ENCODE assay signal across 8 mouse cellular contexts in the genomic region with DNA sequence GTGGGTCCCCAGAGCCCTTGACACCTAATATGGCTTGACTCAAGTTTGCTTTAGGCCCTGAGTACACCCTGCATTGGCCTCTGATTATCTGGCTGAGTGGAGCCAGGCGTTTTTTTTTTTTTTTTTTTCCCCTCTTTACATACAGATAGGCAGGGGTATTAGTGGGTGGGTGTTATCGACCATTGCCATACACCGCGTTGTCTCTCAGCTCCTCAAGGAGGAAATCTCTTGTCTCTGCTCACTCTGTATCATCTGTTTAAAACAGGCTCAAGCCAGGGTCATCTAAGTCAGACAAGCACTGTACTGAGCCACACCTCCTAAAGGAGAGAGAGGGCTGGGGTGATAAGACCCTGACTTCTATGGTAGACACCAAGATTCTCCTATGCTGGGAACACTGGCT. TPM values are rescaled to one million over a fixed set of nuclear protein-coding genes. Genes with fewer than 3 reads are reported as not detected.
DNase-seq lines count a peak whose midpoint lies in the region; ATAC-seq and TF ChIP-seq lines count a peak whose summit lies in the region.

No protein-coding gene starts in this region.

- no peak overlapping the region for H3K27ac ChIP-seq in lung, embryonic 14.5 days (ENCODE audit: low read depth)
- H3K27ac ChIP-seq in liver, embryonic 15.5 days (replicated peaks), result peak overlapping the region; percentile 93

- 72% methylated on average over 4 of the region's 4 CpGs for WGBS in lung, embryonic 14.5 days
- 22% methylated on average over 4 of the region's 4 CpGs for WGBS in liver, embryonic 15.5 days (ENCODE audit: insufficient replicate concordance)

- peak overlapping the region; percentile 82 for H3K4me2 ChIP-seq in lung, embryonic 14.5 days
- H3K4me2 ChIP-seq in liver, embryonic 15.5 days, result peak overlapping the region; percentile 82

- no peaks in the 10 kb centered on the region for H3K27me3 ChIP-seq in lung, embryonic 14.5 days (ENCODE audit: insufficient read depth, low read length)
- H3K27me3 ChIP-seq in erythroblast, embryonic 14.5 days (ENCODE audit: control insufficient read depth), result no peaks in the 10 kb centered on the region
- no peaks in the 10 kb centered on the region for H3K27me3 ChIP-seq in liver, embryonic 15.5 days

- peak overlapping the region; percentile 68 for H3K4me3 ChIP-seq in lung, embryonic 14.5 days (ENCODE audit: low read depth, low read length)
- H3K4me3 ChIP-seq in erythroblast, embryonic 14.5 days (replicated peaks), result peak overlapping the region; percentile 75
- H3K4me3 ChIP-seq in liver, embryonic 15.5 days (replicated peaks), result peak overlapping the region; percentile 75

- peak overlapping the region; percentile 77 for H3K9ac ChIP-seq in lung, embryonic 14.5 days
- H3K9ac ChIP-seq in liver, embryonic 15.5 days, result peak overlapping the region; percentile 84

- peaks cover 52% of the 10 kb centered on the region for H3K36me3 ChIP-seq in lung, embryonic 14.5 days (ENCODE audit: insufficient read depth)
- H3K36me3 ChIP-seq in erythroblast, embryonic 14.5 days (ENCODE audit: control insufficient read depth), result peaks cover 93% of the 10 kb centered on the region
- peaks cover 77% of the 10 kb centered on the region for H3K36me3 ChIP-seq in liver, embryonic 15.5 days (replicated peaks)

- intact Hi-C loops in left cerebral cortex, postnatal 10 days (cut with DNase I), result loop anchor here (10.0 kb wide), 1 partner anchor 217 kb away; no protein-coding TSS in a partner anchor

- TF ChIP-seq CTCF in lung, embryonic 14.5 days (IDR thresholded peaks at IDR 0.05; ENCODE audit: low read depth), result no peak

- H3K4me1 ChIP-seq in lung, embryonic 14.5 days (ENCODE audit: insufficient read depth), result peaks cover 7% of the 10 kb centered on the region
- H3K4me1 ChIP-seq in erythroblast, embryonic 14.5 days (ENCODE audit: control insufficient read depth), result peaks cover 73% of the 10 kb centered on the region
- H3K4me1 ChIP-seq in liver, embryonic 15.5 days (replicated peaks), result peaks cover 73% of the 10 kb centered on the region

- no peaks in the 10 kb centered on the region for H3K9me3 ChIP-seq in lung, embryonic 14.5 days (ENCODE audit: low read depth, low read length)
- H3K9me3 ChIP-seq in erythroblast, embryonic 14.5 days (ENCODE audit: control insufficient read depth, low read length), result no peaks in the 10 kb centered on the region
- H3K9me3 ChIP-seq in liver, embryonic 15.5 days (replicated peaks), result no peaks in the 10 kb centered on the region

- ATAC-seq in lung, embryonic 14.5 days (ENCODE audit: insufficient read depth), result no peak; the same call in 1 of the 2 replicates
- ATAC-seq in liver, embryonic 15.5 days (ENCODE audit: insufficient read depth), result peak; percentile 78

- no peak for DNase-seq in lung, embryonic 14.5 days
- no peak for DNase-seq in lung, postnatal 36 days
- DNase-seq in c-Kit-positive CD71-positive TER-119-positive erythroid progenitor cells, embryonic 14.5 days (ENCODE audit: low spot score), result peak; percentile 89
- no peak for DNase-seq in layer of hippocampus, adult 8-10 months (ENCODE audit: low spot score in 2 of 2)
- DNase-seq in lung, adult 18-20 months, result no peak
- DNase-seq in left cerebral cortex, postnatal 10 days (ENCODE audit: extremely low spot score in 1 of 2, low spot score in 2 of 2), result no peak

RNA-seq across cellular contexts. Expression of gene Tmem14c, which starts 1.7 kb away (rescaled TPM):
- 224 and 229 TPM in 2 replicates for polyA plus RNA-seq in lung, embryonic 14.5 days (2014; fragmentation: Nextera tagmentation; extraction: Ambion mirVana)
- 128 and 145 TPM in 2 replicates for polyA plus RNA-seq in erythroblast, embryonic 14.5 days (2012)
- 670 and 685 TPM in 2 replicates for polyA plus RNA-seq in liver, embryonic 15.5 days (2015; fragmentation: Nextera tagmentation; extraction: Ambion mirVana)
- 10 to 100 TPM; 54.6 to 60.5 (median 56.5) TPM for total RNA-seq in layer of hippocampus, adult 8-10 months (2022)
- 10 to 100 TPM; 65.1 to 67.8 TPM for total RNA-seq in left cerebral cortex, postnatal 10 days (2021)

RNA-seq across cellular contexts. Expression of gene Pak1ip1, which starts 17.0 kb away (rescaled TPM):
- 59.6 and 62.4 TPM in 2 replicates for polyA plus RNA-seq in lung, embryonic 14.5 days (2014; fragmentation: Nextera tagmentation; extraction: Ambion mirVana)
- 5.2 and 6.2 TPM in 2 replicates for polyA plus RNA-seq in erythroblast, embryonic 14.5 days (2012)
- 53.5 and 56.0 TPM in 2 replicates for polyA plus RNA-seq in liver, embryonic 15.5 days (2015; fragmentation: Nextera tagmentation; extraction: Ambion mirVana)
- total RNA-seq in layer of hippocampus, adult 8-10 months (2022), result 10 to 100 TPM; 37.6 to 41.3 (median 38.9) TPM
- total RNA-seq in left cerebral cortex, postnatal 10 days (2021), result 10 to 100 TPM; 31.6 to 32.6 TPM
